In genomic region chr4:114924971-114925916, GRCm38 (mm10) we compare ENCODE assay signal across 8 mouse cellular contexts. TPM values are rescaled to one million over a fixed set of nuclear protein-coding genes. Genes with fewer than 3 reads are reported as not detected.
A peak's percentile ranks its signal among the peaks of the same experiment; 100 is the strongest.
DNase-seq lines count a peak whose midpoint lies in the region; ATAC-seq and TF ChIP-seq lines count a peak whose summit lies in the region.

No protein-coding gene starts in this region.

- H3K4me3 ChIP-seq in lung, embryonic 15.5 days, result peak overlapping the region; percentile 42
- H3K4me3 ChIP-seq in hindbrain, embryonic 13.5 days, result peak overlapping the region; percentile 39
- no peak overlapping the region for H3K4me3 ChIP-seq in liver, embryonic 14.5 days (ENCODE audit: insufficient read depth in 1 of 2, low read depth in 2 of 2, low read length in 2 of 2)
- H3K4me3 ChIP-seq in cerebellum, adult 2 months (replicated peaks; ENCODE audit: insufficient read depth, low read depth, low read length), result no peak overlapping the region

- peak; percentile 50; the same call in 1 of the 2 replicates for ATAC-seq in lung, embryonic 15.5 days (ENCODE audit: borderline replicate concordance, extremely low read depth, low FRiP score, low TSS enrichment)
- peak; percentile 50 for ATAC-seq in hindbrain, embryonic 13.5 days (ENCODE audit: low FRiP score)
- ATAC-seq in liver, embryonic 14.5 days (ENCODE audit: insufficient read depth), result no peak
- ATAC-seq in frontal cortex, adult (ENCODE audit: low TSS enrichment), result no peak

- under 1% methylated on average over 124 of the region's 125 CpGs for WGBS in lung, embryonic 15.5 days
- under 1% methylated on average over 119 of the region's 125 CpGs for WGBS in hindbrain, embryonic 13.5 days
- WGBS in liver, embryonic 14.5 days (ENCODE audit: insufficient replicate concordance), result 1% methylated on average over 116 of the region's 125 CpGs
- WGBS in cerebellum, adult 2 months, result under 1% methylated on average over 118 of the region's 125 CpGs

- H3K27ac ChIP-seq in lung, embryonic 15.5 days, result no peak overlapping the region
- no peak overlapping the region for H3K27ac ChIP-seq in hindbrain, embryonic 13.5 days
- no peak overlapping the region for H3K27ac ChIP-seq in liver, embryonic 14.5 days
- no peak overlapping the region for H3K27ac ChIP-seq in cerebellum, adult 2 months (ENCODE audit: insufficient read depth, low read length)

- peak overlapping the region; percentile 34; the same call in 1 of the 2 replicates for H3K9ac ChIP-seq in lung, embryonic 15.5 days
- H3K9ac ChIP-seq in hindbrain, embryonic 13.5 days, result 0 out of 2 replicates have a peak overlapping the region, but pooled peaks have one; percentile 43
- no peak overlapping the region for H3K9ac ChIP-seq in liver, embryonic 14.5 days (replicated peaks)

- peak overlapping the region; percentile 72 for H3K4me2 ChIP-seq in lung, embryonic 15.5 days
- peak overlapping the region; percentile 59 for H3K4me2 ChIP-seq in hindbrain, embryonic 13.5 days
- H3K4me2 ChIP-seq in liver, embryonic 14.5 days (ENCODE audit: low read depth), result peak overlapping the region; percentile 3; the same call in 1 of the 2 replicates

- TF ChIP-seq CTCF in liver, embryonic 14.5 days (IDR thresholded peaks at IDR 0.05; ENCODE audit: low read depth), result no peak
- TF ChIP-seq CTCF in cerebellum, adult 2 months (IDR thresholded peaks at IDR 0.05; ENCODE audit: borderline replicate concordance, insufficient read depth, low read depth, low read length), result no peak

- no peak for TF ChIP-seq POLR2A in cerebellum, adult 2 months (IDR thresholded peaks at IDR 0.05; ENCODE audit: borderline replicate concordance, insufficient read depth, low read length)

- no peaks in the 10 kb centered on the region for H3K9me3 ChIP-seq in lung, embryonic 15.5 days
- no peaks in the 10 kb centered on the region for H3K9me3 ChIP-seq in hindbrain, embryonic 13.5 days
- H3K9me3 ChIP-seq in liver, embryonic 14.5 days (ENCODE audit: control insufficient read depth, low read length), result no peaks in the 10 kb centered on the region

- H3K36me3 ChIP-seq in lung, embryonic 15.5 days, result no peaks in the 10 kb centered on the region
- H3K36me3 ChIP-seq in hindbrain, embryonic 13.5 days, result no peaks in the 10 kb centered on the region
- no peaks in the 10 kb centered on the region for H3K36me3 ChIP-seq in liver, embryonic 14.5 days (replicated peaks; ENCODE audit: control insufficient read depth, insufficient read depth, low read depth)
- H3K36me3 ChIP-seq in splenic B cell, adult 2 months (ENCODE audit: control insufficient read depth, insufficient read depth, low read length, poor library complexity, severe bottlenecking), result no peaks in the 10 kb centered on the region

- H3K27me3 ChIP-seq in lung, embryonic 15.5 days, result peaks cover 82% of the 10 kb centered on the region
- H3K27me3 ChIP-seq in hindbrain, embryonic 13.5 days, result peaks cover 92% of the 10 kb centered on the region
- peaks cover 67% of the 10 kb centered on the region for H3K27me3 ChIP-seq in liver, embryonic 14.5 days (ENCODE audit: control insufficient read depth, insufficient read depth, low read length)
- H3K27me3 ChIP-seq in splenic B cell, adult 2 months (ENCODE audit: control insufficient read depth, insufficient read depth, low read length, poor library complexity, severe bottlenecking), result peaks cover 5% of the 10 kb centered on the region
- H3K27me3 ChIP-seq in cerebellum, adult 2 months (ENCODE audit: control insufficient read depth, insufficient read depth, low read length), result no peaks in the 10 kb centered on the region; the same call in 1 of the 2 replicates

- H3K4me1 ChIP-seq in lung, embryonic 15.5 days, result peaks cover 13% of the 10 kb centered on the region
- H3K4me1 ChIP-seq in hindbrain, embryonic 13.5 days (replicated peaks), result peaks cover 12% of the 10 kb centered on the region
- no peaks in the 10 kb centered on the region for H3K4me1 ChIP-seq in liver, embryonic 14.5 days (replicated peaks; ENCODE audit: control insufficient read depth in 2 of 2, insufficient read depth in 2 of 2, low read length in 1 of 2)
- no peaks in the 10 kb centered on the region for H3K4me1 ChIP-seq in cerebellum, adult 2 months (ENCODE audit: control insufficient read depth, insufficient read depth, low read length)

- TF ChIP-seq EP300 in liver, embryonic 14.5 days (IDR thresholded peaks at IDR 0.05; ENCODE audit: low read depth), result no peak

- DNase-seq in lung, postnatal 14 days, result no peak
- DNase-seq in embryo, embryonic 10.5 days (ENCODE audit: low spot score), result peak; percentile 47
- DNase-seq in liver, embryonic 14.5 days (ENCODE audit: low read depth in 3 of 3, low spot score in 3 of 3), result no peak
- DNase-seq in splenic B cell, adult 2 months (ENCODE audit: low read depth, low spot score), result peak; percentile 29
- DNase-seq in cerebellum, adult 2 months, result no peak

RNA-seq across cellular contexts. Expression of gene Foxe3, which starts 0.6 kb away (rescaled TPM):
- polyA plus RNA-seq in lung, embryonic 15.5 days (2015; fragmentation: Nextera tagmentation; extraction: Ambion mirVana), result not detected in 2 replicates
- not detected in 2 replicates for polyA plus RNA-seq in hindbrain, embryonic 13.5 days (2015; fragmentation: Nextera tagmentation; extraction: Ambion mirVana)
- polyA plus RNA-seq in liver, embryonic 14.5 days (2012; rRNA removed), result not detected in 2 replicates
- not detected in 2 replicates for polyA plus RNA-seq in liver, embryonic 14.5 days (2014; fragmentation: Nextera tagmentation; extraction: Ambion mirVana)
- polyA plus RNA-seq in cerebellum, adult 2 months (2012; rRNA removed), result not detected in 2 replicates

RNA-seq across cellular contexts. Expression of gene Foxd2, which starts 16.6 kb away (rescaled TPM):
- polyA plus RNA-seq in lung, embryonic 15.5 days (2015; fragmentation: Nextera tagmentation; extraction: Ambion mirVana), result 0.15 and 0.20 TPM in 2 replicates
- 0.21 and 0.28 TPM in 2 replicates for polyA plus RNA-seq in hindbrain, embryonic 13.5 days (2015; fragmentation: Nextera tagmentation; extraction: Ambion mirVana)
- polyA plus RNA-seq in liver, embryonic 14.5 days (2012; rRNA removed), result 0.02 TPM in 2 replicates
- polyA plus RNA-seq in liver, embryonic 14.5 days (2014; fragmentation: Nextera tagmentation; extraction: Ambion mirVana), result not detected in 2 replicates
- 0.10 TPM in 2 replicates for polyA plus RNA-seq in cerebellum, adult 2 months (2012; rRNA removed)

Comparison
In these comparisons a context has a peak if more than half of its experiments do, and no peak if none do; other contexts are left out.
1. ATAC-seq: peak in lung, embryonic 15.5 days (single experiment) and hindbrain, embryonic 13.5 days (single experiment); none in liver, embryonic 14.5 days (single experiment) and frontal cortex, adult (single experiment).
2. H3K4me2 ChIP-seq: peak in every context shown above with its lines; median percentile 72 in lung, embryonic 15.5 days; 59 in hindbrain, embryonic 13.5 days; 3 in liver, embryonic 14.5 days.
3. H3K4me3 ChIP-seq: peak in lung, embryonic 15.5 days (single experiment) and hindbrain, embryonic 13.5 days (single experiment); none in liver, embryonic 14.5 days (0 of 2) and cerebellum, adult 2 months (single experiment).
4. DNase-seq: peak in embryo, embryonic 10.5 days (single experiment) and splenic B cell, adult 2 months (single experiment); none in lung, postnatal 14 days (single experiment), liver, embryonic 14.5 days (0 of 3) and cerebellum, adult 2 months (0 of 2).